Mouse (Mus musculus): ENCODE data around the gene Cacna1g.
"Not testable (repeated sequence)": the region's sequence is repeated elsewhere in the genome, so short reads cannot be mapped to it uniquely, and the experiment has no call there.

The Cacna1g gene

DNA sequence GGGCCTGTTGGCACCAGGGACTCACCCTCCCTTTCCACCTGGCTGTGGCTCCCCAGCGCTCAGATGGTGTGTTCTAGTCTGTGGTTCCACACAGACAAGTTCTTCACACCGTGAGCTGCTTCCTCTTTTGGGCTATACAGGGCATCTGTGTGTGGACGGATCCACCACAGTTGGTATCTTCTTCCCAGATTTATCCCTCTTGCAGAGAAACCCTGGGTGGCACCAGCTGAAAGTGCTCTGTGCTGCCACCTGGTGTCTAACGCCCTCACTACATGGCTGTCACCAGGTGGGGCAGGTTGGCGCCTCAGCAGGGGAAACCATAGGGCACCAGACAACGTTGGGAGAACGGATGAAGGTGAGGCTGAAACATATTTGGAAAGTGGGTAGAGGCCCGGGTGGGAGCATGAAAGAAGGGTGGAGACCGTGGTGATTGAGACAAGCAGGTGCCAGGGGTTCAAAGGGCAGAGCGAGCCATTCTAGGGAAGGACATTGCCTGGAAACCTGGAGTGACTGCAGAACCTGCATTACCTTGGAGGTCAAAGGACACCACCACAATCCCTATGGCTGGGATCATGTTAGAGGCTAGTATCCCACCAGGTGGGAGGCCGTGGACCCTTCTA lies 69.2 kb downstream of the Cacna1g start:
- DNase-seq (ENCODE audit: low read depth, low spot score) = peak; percentile 49

DNA sequence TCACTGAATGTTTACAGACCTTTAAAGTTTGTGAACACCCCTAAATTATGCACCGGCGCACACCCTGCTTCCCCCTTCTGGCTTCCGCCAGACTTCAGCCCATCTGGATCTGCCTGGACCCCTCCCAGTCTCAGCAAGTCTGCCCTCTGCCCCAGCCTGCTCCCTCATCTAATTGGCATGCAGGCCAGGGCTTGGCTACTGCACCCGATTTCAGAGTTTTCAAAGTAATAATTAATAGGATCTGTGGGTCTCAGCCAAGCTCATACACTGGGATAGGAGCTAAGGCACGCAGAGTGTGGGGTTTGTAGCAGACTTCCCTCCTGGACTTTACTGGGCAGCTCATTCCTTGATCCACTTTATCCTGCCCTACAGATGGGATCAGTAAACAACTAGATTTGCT lies 69.8 kb downstream of the Cacna1g start:
- DNase-seq (ENCODE audit: low read depth, low spot score) = no peak

DNA sequence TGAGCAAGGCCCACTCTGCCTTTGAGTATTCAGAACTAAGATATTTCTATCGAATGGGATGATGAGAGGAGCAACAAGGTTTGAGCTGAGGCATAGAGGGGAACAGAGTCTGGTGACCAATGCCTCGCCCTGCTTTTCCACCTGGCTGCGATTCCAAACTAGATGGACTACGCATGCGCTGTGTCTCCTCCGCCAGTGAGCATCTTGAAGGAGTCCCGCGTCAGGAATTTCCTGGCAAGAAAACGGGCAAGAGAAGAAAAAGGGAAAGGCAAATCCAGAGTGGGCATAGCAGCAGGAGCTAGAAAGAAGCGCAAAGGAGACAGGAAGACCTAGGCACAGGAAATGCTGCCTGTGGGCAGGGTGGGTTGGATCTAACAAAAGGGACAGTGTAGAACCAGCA lies 70.2 kb downstream of the Cacna1g start:
- no peak for DNase-seq (ENCODE audit: low read depth, low spot score)

DNA sequence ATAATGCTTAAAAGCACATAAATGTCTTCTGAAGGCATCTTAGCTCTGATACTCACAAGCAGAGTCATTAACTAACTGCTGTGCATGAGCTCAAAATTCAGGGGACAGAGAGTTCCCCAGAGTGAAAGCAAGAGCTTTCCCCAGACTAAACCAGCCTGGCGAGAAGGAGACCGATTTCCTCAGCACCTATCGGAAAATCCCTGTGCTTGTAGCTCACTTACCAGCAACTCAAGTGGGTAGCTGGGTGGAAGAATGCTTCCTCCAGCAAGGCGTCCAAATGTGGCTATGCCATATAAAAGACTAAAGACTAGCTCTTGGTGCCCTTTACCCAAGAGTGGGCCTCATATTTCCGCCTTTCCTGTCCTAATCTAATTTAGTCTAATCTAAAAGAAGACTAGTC lies 71.3 kb downstream of the Cacna1g start:
- DNase-seq (ENCODE audit: low read depth, low spot score) = no peak

DNA sequence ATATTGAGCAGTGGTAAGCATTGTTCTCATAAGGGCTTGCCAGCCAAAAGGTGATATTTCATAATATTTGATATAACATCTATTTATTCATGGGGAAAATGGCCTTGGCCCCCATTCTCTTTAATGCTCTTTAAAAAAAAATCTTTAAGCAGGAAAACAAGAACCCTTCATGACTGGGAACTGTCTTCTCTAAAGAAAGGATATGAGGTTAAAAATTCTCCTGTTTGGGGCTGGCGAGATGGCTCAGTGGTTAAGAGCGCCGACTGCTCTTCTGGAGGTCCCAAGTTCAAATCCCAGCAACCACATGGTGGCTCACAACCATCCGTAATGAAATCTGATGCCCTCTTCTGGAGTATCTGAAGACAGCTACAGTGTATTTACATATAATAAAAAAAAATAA lies 72.0 kb downstream of the Cacna1g start:
- not testable (repeated sequence) for DNase-seq (ENCODE audit: low read depth, low spot score)

DNA sequence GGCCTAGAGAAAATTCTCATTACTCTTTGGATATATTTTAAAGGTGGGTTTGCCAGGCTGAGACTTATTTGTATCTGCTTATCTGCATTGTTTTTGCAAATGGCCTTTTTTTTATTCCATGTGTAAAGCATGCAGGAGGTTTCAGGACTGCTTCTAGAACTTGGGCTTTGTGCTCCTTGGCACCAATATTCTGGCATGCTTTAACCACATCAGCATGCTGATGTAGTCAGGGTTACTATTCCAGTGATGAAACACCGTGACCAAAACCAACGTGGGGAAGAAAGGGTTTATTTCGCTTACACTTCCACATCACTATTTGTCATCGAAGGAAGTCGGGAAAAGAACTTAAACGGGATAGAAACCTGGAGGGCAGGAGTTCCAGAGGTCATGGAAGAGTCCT lies 73.0 kb downstream of the Cacna1g start:
- DNase-seq (ENCODE audit: low read depth, low spot score) = no peak

DNA sequence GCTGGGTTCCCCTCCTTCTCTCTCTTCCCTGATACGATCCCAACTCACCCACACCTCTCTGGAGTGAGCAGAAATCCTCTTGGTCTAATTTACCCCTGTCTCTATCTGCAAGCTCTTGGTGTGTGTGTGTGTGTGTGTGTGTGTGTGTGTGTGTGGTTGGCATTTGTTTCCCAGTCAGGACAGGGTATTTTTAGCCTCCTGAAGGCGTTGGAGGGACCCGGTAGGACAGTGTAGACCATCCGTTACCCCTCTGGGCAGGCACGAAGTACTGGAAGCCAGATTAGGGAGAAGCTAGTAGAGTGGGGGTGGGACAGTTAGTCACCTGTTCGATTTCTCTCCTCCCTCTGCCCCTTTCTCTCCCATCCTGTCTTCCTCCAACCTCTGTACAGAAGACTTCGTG lies 79.9 kb downstream of the Cacna1g start:
- no peak for DNase-seq (ENCODE audit: low read depth, low spot score)

DNA sequence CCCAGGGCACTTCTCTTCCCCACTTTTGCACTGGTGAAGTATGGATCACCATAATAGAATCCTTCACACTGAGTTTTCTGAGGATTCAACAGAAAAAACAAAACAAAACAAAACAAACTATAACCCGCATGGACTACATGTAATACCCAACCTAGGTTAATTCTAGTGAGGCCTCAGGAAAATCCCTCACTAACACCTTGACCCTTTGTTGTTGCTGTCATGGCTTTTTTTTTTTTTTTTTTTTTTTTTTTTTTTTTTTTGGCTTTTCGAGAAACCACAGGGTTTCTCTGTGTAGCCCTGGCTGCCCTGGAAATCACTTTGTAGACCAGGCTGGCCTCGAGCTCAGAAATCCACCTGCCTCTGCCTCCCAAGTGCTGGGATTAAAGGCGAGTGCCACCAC lies 80.5 kb downstream of the Cacna1g start:
- DNase-seq (ENCODE audit: low read depth, low spot score) = not testable (repeated sequence)

DNA sequence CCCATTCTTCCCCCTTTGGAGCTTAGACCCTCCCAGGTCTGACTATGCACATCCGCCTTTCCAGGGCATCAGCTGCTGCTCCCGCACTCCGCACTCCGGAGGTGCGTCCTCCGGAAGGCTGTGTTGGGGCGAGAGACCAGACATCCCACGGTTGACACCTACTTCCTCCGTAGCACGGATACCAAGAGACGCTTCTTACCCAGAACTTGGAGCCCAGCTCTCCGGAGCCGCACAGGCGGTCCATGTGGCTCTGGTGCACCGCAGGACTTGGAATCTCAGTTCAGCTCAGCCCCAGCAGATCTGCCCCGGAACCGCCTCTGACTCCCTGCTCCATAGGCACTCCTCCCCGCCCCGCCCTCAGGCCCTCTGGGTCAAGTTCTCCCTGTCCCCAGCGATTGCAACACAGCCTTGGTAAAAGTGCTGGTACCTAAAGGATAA lies 81.3 kb downstream of the Cacna1g start, which contains the start of gene Abcc3:
Abcc3 (minus strand) TSS at position 326 of the 438 bp plus-strand sequence.
- peak; percentile 48 for DNase-seq (ENCODE audit: low read depth, low spot score)

DNA sequence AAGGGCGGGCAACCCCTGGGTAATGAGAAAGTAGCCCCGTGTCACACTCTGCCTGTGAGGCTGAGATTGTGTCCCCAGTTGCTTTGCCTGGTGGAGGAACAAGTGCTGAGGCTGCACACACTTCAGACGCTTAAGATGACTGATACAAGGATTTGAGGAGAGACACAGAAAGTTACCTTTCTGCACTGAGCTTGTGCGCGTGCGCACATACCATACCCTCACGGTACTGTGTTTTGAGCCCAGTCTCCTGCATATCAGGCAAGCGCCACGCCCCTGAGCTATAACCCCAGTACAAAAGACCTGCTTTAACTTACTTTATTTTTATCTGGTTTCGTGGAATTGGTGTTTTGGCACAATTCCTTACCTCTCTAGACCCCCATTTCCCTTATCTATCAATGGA lies 82.3 kb downstream of the Cacna1g start:
- no peak for DNase-seq (ENCODE audit: low read depth, low spot score)

DNA sequence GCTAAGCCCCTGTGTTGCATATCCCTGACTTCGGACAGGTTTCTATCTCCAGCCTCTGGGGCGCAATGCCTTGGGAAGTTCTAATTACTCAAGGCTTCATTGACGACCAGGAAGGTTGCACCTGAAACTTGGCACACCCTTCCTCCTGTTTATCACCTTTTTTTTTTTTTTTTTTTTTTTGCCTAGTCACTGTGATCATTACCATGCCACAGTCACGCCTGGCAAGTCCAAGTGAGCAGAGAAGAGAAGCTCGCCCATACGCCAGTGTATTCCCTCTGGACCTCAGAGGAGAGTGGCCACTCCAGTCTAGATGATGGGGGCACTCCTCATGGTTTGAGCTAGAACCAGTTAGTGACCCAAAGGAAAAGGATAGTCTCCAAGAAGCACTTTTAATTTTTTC lies 83.2 kb downstream of the Cacna1g start:
- DNase-seq (ENCODE audit: low read depth, low spot score) = no peak

DNA sequence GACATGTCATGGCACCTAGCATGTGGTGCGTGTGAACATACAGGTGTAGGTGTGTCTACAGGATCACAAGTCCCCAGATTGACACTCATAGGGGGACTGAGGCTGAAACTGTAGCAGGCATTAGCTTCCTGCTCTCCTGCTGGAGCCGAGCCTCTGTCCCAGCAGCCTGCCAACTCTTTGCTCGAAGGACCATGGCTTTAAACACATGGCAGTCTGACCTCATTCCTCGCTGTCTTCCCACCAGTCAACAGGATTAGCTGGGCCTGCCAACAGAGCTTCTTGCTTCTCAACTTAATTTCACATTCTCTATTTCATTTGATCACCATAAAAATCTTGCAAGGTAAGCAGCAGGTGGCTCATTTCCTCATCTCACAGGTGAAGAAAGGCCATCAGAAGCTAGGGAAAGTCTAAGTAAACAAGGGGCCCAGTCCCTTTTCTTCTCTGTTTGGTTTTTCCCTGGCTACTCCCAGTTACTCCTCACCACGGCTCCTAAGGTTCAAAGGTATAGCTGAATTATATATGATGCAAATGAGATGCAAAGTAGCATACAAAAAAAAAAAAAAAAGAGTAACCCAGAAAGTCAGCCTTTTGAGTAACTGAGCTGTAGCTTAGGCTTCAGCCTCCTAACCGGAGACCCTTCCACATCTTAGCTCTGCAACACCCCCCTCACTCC lies 84.1 kb downstream of the Cacna1g start:
- DNase-seq (ENCODE audit: low read depth, low spot score) = no peak

DNA sequence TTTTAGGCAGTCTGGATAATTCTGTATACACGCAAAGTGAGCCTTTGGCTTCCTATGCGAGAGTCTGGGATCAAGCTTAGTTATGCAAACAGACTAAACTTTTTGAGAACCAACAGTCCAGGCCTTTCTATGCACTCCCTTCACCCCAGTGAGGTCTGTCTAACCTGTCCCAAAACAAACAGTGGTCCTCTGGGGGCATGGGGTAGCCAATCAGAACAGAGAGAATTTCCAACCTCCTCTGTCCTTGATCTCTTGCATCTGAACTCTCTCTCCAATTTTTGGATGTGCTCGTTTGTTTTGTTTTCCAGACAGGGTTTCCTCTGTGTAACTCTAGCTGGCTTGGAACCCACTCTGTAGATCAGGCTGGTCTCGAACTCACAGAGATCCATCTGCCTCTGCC lies 85.0 kb downstream of the Cacna1g start:
- no peak for DNase-seq (ENCODE audit: low read depth, low spot score)

DNA sequence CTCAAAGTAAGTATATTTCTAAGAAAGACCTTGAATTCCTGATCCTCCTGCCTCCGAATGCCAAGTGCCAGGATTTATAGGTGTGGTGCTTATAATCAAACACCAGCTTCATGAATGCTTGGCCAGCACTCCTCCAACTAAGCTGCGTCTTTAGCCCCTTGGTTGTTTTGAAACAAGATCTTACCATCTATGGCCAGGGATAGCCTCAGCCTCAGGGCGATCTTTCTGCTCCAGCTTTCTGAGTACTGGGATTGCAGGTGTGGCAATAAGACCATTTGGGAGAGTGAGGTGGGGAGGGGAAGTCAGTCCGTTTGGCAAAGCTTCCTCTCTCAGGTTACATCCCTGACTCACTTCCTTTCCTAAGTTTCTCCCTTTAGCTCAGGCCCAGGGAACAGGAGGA lies 86.2 kb downstream of the Cacna1g start:
- no peak for DNase-seq (ENCODE audit: low read depth, low spot score)

DNA sequence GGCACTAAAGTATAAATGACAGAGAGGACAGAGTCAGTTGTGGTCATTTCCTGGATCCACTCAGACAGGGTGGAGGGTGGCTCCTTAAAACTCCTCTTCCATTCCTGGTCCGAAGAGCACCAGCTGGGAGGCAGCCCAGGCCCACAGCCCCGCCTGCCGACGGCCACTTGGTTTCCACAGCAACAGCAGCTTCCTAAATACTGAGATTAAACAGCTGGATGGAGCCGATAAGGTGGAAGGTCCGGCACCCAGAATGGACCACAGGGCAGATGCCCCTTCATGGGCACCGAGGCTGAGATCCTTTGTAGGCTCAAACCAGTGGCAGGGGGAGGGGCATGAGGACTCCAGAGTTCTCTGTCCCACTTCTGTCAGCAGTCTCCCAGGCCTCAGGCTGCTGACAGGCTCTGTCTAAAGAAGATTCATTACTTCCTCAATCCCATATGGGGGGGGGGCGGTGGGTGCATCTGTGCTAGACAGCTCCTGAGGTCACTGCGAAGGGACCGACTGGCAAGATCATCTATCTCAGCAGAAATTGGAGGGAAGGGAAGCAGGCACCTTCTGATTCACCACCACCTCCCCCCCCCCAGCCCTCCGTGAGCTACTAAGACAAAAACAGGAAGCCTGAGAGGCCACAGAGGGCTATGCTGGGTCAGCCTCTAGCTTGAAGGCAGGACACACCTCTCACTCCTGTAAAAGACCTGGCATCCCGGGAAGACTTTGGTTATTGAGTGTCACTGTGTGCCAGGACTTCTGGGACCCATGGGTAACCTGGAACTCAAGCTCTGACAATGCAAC lies 87.8 kb downstream of the Cacna1g start:
- DNase-seq (ENCODE audit: low read depth, low spot score) = no peak

DNA sequence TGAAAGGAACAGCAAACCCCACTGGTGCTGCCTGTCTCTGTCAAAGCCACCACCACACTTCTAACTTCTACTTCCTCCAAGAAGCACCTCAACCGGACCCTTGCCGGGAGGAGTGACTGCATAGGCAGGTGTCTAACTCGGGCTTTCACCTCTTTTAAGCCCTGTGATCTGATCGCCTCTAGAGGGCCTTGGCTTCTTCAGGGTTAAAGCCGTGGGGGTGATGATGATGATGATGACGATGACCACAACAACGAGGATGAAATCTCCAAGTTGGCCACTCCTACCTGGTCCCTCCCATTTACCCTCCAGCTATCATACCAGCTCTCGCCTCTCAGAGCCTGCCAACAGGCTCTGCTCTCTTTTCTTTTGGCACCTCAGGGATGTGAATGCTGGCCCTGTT lies 94.3 kb downstream of the Cacna1g start:
- DNase-seq (ENCODE audit: low read depth, low spot score) = no peak

DNA sequence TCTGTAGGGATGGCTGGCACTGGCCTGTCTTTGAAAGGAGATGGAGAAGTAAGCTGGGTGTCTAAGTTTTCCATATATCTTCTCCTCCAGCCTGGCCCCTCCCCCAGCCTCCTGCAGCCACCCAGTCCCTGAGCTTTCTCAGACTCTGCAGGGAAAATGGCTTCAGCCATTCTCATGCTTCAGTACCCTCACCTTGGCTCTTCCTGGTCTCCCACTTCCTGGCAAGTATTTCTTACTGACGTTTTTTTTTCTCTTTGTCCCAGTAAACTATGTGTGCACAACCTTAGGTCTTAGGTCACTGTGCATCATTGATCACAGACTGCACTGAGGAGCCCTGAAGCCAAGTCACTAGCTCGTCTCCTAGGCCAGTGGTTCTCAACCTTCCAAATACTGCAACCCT lies 94.9 kb downstream of the Cacna1g start:
- DNase-seq (ENCODE audit: low read depth, low spot score) = no peak

DNA sequence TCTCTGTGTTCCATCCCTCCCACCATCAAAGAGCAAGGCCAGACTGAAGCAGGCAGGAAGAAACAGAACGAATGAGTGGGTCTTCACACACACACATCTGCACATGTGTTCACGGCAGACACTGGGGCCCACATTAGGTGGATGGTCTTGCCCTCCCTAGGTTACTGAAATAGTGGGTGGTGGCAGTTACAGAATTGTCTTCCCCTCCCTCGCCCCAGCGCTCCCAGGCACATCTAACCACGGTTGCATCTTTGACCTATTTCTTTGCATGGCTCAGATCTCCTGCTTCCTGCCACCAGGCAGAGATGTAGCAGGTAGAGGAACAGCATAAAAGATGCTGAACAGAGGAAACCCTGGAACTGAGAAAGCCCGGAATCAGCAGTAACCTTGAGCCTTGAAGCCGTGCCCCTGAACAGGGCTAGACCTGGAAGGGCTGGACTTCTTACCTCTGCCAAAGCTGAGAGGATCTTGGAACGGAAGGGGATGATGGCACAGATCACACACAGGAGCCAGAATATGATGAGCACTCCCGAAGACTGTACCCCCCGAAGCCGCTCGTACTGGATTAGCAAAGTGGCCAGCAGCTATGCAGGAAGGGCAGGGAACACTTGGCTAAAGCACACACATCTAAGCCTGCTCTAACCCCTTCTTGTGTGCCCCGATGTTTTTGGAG lies 99.6 kb downstream of the Cacna1g start:
- no peak for DNase-seq (ENCODE audit: low read depth, low spot score)

DNA sequence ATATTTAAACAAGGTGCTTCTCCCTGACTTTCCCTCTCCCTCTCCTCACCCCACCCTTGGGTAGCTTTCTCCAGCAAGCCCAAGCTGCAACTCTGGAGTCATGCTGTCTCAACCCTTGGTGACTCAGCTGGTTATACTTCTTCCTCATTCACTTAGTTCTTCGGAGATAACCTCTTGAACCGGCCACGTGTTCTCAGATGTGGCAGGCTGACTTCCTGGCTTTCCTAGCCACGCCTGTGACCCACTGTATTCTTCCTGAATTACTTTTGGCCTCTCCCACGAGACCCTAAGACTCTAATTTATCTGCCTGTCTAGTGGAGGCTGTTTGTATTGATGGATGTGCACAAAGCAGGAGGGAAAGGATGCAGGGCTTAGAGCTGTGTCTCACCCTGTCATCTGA lies 103.2 kb downstream of the Cacna1g start:
- no peak for DNase-seq (ENCODE audit: low read depth, low spot score)

DNA sequence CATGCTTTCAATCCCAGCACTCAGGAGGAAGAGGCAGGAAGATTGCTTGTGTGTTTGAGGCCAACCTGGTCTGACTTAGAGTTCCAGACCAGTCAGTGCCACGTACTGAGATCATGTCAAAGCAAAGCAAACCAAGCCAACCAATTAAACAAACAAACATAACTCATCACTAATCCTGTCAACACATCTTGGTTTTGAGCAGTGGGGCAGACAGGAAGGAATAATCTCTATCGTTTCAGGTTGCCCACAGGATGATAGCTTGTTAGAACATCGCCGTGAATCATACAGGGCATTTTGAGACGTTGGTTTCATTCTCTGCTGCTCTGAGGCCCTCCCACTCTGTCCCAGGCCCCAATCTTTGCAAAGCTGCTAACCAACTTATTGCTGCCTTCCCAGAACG lies 104.0 kb downstream of the Cacna1g start:
- no peak for DNase-seq (ENCODE audit: low read depth, low spot score)

DNA sequence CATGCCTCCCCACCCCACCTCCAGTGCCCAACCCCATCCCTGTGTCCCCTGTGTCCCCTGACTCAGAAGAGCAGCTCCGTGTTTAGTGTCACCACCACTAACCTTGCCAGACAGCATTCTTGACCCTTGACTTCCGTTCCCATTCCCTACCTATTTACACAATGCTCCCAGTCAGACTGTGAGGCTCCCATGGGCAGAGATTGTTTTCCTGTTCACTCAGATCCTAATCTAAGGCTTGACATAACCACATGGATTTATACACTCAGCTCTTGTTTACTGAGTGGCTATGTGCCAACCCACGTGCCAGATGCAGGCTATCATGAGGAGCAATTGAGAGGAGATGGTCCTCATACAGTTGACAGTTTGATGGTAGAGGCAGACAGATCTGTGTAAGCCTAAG lies 108.7 kb downstream of the Cacna1g start:
- DNase-seq (ENCODE audit: low read depth, low spot score) = no peak

DNA sequence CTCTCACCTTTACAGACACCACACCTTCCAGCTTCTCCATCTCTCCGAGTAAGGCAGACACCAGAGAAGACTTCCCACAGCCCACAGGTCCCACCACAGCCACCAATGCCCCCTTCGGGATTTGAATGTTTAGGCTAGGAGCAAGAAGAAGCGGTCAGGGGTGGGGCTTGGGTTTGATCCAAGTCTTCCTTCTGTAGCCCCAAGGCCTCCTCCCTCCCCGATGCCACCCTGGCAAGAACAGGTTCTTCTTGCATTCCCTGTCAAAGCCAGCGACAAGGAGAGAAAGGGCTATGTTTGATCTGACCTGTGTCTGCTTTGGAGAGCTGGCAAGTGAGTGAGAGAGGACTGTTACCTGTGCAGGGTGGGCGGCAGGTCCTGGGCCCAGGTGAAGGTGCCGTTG lies 110.3 kb downstream of the Cacna1g start:
- no peak for DNase-seq (ENCODE audit: low read depth, low spot score)

Data from R1 (cell line).